Mouse (Mus musculus) kidney, embryonic 14.5 days (tissue): Measurements from ENCODE around the gene Sfn. TPM values are rescaled to one million over a fixed set of nuclear protein-coding genes. Genes with fewer than 3 reads are reported as not detected.

Source experiments
- ATAC-seq: fragments of 200-750 bp; cut with Nextera tagmentation; 2 replicates; pipeline ENCODE4 v1.8.0; 2017; ENCODE audit warnings: moderate number of reproducible peaks, mild to moderate bottlenecking, moderate TSS enrichment, moderate library complexity; ENCODE audit not compliant: low FRiP score, low TSS enrichment
- H3K27ac ChIP-seq: fragments of 300-500 bp; sonication (generic); 2 replicates; pipeline ENCODE4 v1.5.1; 2014; ENCODE audit warnings: low read depth, mild to moderate bottlenecking, low read length, moderate library complexity, mixed read lengths
- H3K27me3 ChIP-seq: fragments of 300-500 bp; sonication (generic); 2 replicates; pipeline ENCODE4 v1.6.1; 2014; ENCODE audit warnings: mild to moderate bottlenecking, low read length; ENCODE audit not compliant: control insufficient read depth, insufficient read depth
- H3K36me3 ChIP-seq: fragments of 300-500 bp; sonication (generic); 2 replicates; pipeline ENCODE4 v1.6.1; 2014; ENCODE audit warnings: low read length, mixed read lengths; ENCODE audit not compliant: control insufficient read depth, insufficient read depth
- H3K4me1 ChIP-seq: fragments of 300-500 bp; sonication (generic); 2 replicates; pipeline ENCODE4 v1.6.1; 2014; ENCODE audit warnings: low read length, mixed read lengths; ENCODE audit not compliant: control insufficient read depth, insufficient read depth
- H3K4me2 ChIP-seq: fragments of 300-500 bp; sonication (generic); replicated peaks from 2 replicates; pipeline ENCODE4 v1.6.1; 2014; ENCODE audit warnings: low read depth, mild to moderate bottlenecking, low read length
- H3K4me3 ChIP-seq: fragments of 300-500 bp; sonication (generic); 2 replicates; pipeline ENCODE4 v1.5.1; 2014; ENCODE audit warnings: mild to moderate bottlenecking, low read length
- H3K9ac ChIP-seq: fragments of 300-500 bp; sonication (generic); 2 replicates; pipeline ENCODE4 v1.6.1; 2014; ENCODE audit warnings: low read depth, mild to moderate bottlenecking, low read length, moderate library complexity
- H3K9me3 ChIP-seq: fragments of 300-500 bp; sonication (generic); 2 replicates; pipeline ENCODE4 v1.6.1; 2016; ENCODE audit warnings: low read length; ENCODE audit not compliant: control insufficient read depth
- WGBS: fragments of 180-500 bp; shearing (Covaris S2); extraction: QIAGEN DNeasy Blood & Tissue Kit; methylation state at CpG from one replicate; pipeline ENCODE4 v1.1.7; 2014; 5-methylcytosine and 5-hydroxymethylcytosine counted together
- polyA plus RNA-seq: library from polyadenylated mRNA; unstranded; fragments of >200 nt; fragmentation: Nextera tagmentation; extraction: Ambion mirVana; gene quantifications from 2 replicates; pipeline ENCODE4 v1.2.1, GENCODE M21; 2014

Gene Sfn
- polyA plus RNA-seq, 1 experiment from 2014 or later: 8.0 TPM

GRCm38 (mm10) chr4:133626221-133626620, 24.3 kb upstream of the Sfn start:
- Histone ChIP-seq H3K9me3 (no peaks in the 10 kb centered on the region), H3K4me1 (peaks cover 20% of the 10 kb centered on the region), H3K27me3 (no peaks in the 10 kb centered on the region), H3K4me3 (no peak overlapping the region), H3K27ac (peak overlapping the region; percentile 85), H3K4me2 (no peak overlapping the region), H3K36me3 (peaks cover 9% of the 10 kb centered on the region), H3K9ac (no peak overlapping the region)
- WGBS: 33% methylated on average over 5 of the region's 5 CpGs
- peak; percentile 3; the same call in 1 of the 2 replicates for ATAC-seq

- Histone ChIP-seq H3K27ac (peak overlapping the region; percentile 85), H3K9ac (0 out of 2 replicates have a peak overlapping the region, but pooled peaks have one; percentile 15), H3K4me2 (no peak overlapping the region)
Measured at GRCm38 (mm10) chr4:133625621-133626071, 23.7 kb upstream of the Sfn start.

GRCm38 (mm10) chr4:133624830-133625229, 22.9 kb upstream of the Sfn start:
- no peaks in the 10 kb centered on the region for H3K27me3 ChIP-seq
- H3K4me1 ChIP-seq: peaks cover 16% of the 10 kb centered on the region
- H3K9me3 ChIP-seq: no peaks in the 10 kb centered on the region
- WGBS: 89% methylated on average over 7 of the region's 7 CpGs
- peaks cover 13% of the 10 kb centered on the region for H3K36me3 ChIP-seq
- H3K4me3 ChIP-seq: no peak overlapping the region
- no peak overlapping the region for H3K4me2 ChIP-seq
- H3K27ac ChIP-seq: no peak overlapping the region
- no peak for ATAC-seq
- H3K9ac ChIP-seq: no peak overlapping the region

More at GRCm38 (mm10) chr4:133625621-133626071, 23.7 kb upstream of the Sfn start:
- Histone ChIP-seq H3K4me1 (peaks cover 16% of the 10 kb centered on the region), H3K27me3 (no peaks in the 10 kb centered on the region), H3K36me3 (peaks cover 10% of the 10 kb centered on the region), H3K9me3 (no peaks in the 10 kb centered on the region), H3K4me3 (no peak overlapping the region)
- ATAC-seq: peak; percentile 63
- 23% methylated on average over 11 of the region's 11 CpGs for WGBS

GRCm38 (mm10) chr4:133622161-133622695, 20.3 kb upstream of the Sfn start:
- 81% methylated on average over 11 of the region's 11 CpGs for WGBS
- H3K4me3 ChIP-seq: no peak overlapping the region
- no peak overlapping the region for H3K27ac ChIP-seq
- H3K9me3 ChIP-seq: no peaks in the 10 kb centered on the region
- peaks cover 16% of the 10 kb centered on the region for H3K4me1 ChIP-seq
- no peak overlapping the region for H3K9ac ChIP-seq
- no peaks in the 10 kb centered on the region for H3K27me3 ChIP-seq
- peaks cover 15% of the 10 kb centered on the region for H3K36me3 ChIP-seq
- H3K4me2 ChIP-seq: no peak overlapping the region
- ATAC-seq: no peak

- Histone ChIP-seq H3K9me3 (no peaks in the 10 kb centered on the region), H3K27ac (no peak overlapping the region), H3K4me2 (no peak overlapping the region), H3K4me1 (peaks cover 6% of the 10 kb centered on the region; the same call in 1 of the 2 replicates), H3K4me3 (no peak overlapping the region), H3K27me3 (no peaks in the 10 kb centered on the region), H3K36me3 (peaks cover 11% of the 10 kb centered on the region; the same call in 1 of the 2 replicates), H3K9ac (no peak overlapping the region)
- no peak for ATAC-seq
- 86% methylated on average over 8 of the region's 8 CpGs for WGBS
Measured at GRCm38 (mm10) chr4:133620668-133621067, 18.7 kb upstream of the Sfn start.

- Histone ChIP-seq H3K27me3 (no peaks in the 10 kb centered on the region), H3K9ac (no peak overlapping the region), H3K4me2 (no peak overlapping the region), H3K9me3 (no peaks in the 10 kb centered on the region), H3K27ac (no peak overlapping the region), H3K36me3 (peaks cover 18% of the 10 kb centered on the region; the same call in 1 of the 2 replicates), H3K4me1 (no peaks in the 10 kb centered on the region), H3K4me3 (no peak overlapping the region)
- no peak for ATAC-seq
- WGBS: 74% methylated on average over 4 of the region's 4 CpGs
Measured at GRCm38 (mm10) chr4:133619473-133620136, 17.6 kb upstream of the Sfn start.

GRCm38 (mm10) chr4:133617936-133618335, 16.0 kb upstream of the Sfn start:
- peaks cover 27% of the 10 kb centered on the region; the same call in 1 of the 2 replicates for H3K36me3 ChIP-seq
- H3K9ac ChIP-seq: no peak overlapping the region
- no peaks in the 10 kb centered on the region for H3K9me3 ChIP-seq
- H3K27ac ChIP-seq: no peak overlapping the region
- H3K4me1 ChIP-seq: no peaks in the 10 kb centered on the region
- no peak overlapping the region for H3K4me3 ChIP-seq
- WGBS: 89% methylated on average over 11 of the region's 11 CpGs
- H3K4me2 ChIP-seq: no peak overlapping the region
- ATAC-seq: no peak
- H3K27me3 ChIP-seq: no peaks in the 10 kb centered on the region

- H3K4me1 ChIP-seq: no peaks in the 10 kb centered on the region
- no peaks in the 10 kb centered on the region for H3K27me3 ChIP-seq
- H3K4me3 ChIP-seq: no peak overlapping the region
- H3K9me3 ChIP-seq: peaks cover 3% of the 10 kb centered on the region; the same call in 1 of the 2 replicates
- 75% methylated on average over 10 of the region's 10 CpGs for WGBS
- no peak overlapping the region for H3K27ac ChIP-seq
- H3K4me2 ChIP-seq: no peak overlapping the region
- no peak for ATAC-seq
- H3K36me3 ChIP-seq: peaks cover 32% of the 10 kb centered on the region
- H3K9ac ChIP-seq: no peak overlapping the region
Measured at GRCm38 (mm10) chr4:133615416-133615815, 13.4 kb upstream of the Sfn start.

- peaks cover 3% of the 10 kb centered on the region; the same call in 1 of the 2 replicates for H3K9me3 ChIP-seq
- no peak overlapping the region for H3K9ac ChIP-seq
- no peak for ATAC-seq
- H3K4me1 ChIP-seq: no peaks in the 10 kb centered on the region
- no peaks in the 10 kb centered on the region for H3K27me3 ChIP-seq
- 93% methylated on average over 8 of the region's 8 CpGs for WGBS
- peaks cover 29% of the 10 kb centered on the region for H3K36me3 ChIP-seq
- H3K4me2 ChIP-seq: no peak overlapping the region
- no peak overlapping the region for H3K4me3 ChIP-seq
- H3K27ac ChIP-seq: no peak overlapping the region
Measured at GRCm38 (mm10) chr4:133614274-133614761, 12.3 kb upstream of the Sfn start.
